Mouse (Mus musculus) ES-E14 (cell line): ENCODE data around the gene Fam189a1.

ENCODE experiments used
- CHD2 ChIP-seq: IDR thresholded peaks from 2 replicates; pipeline ENCODE4 v1.6.1; 2014; ENCODE audit warnings: mild to moderate bottlenecking, low read depth, low read length, inconsistent platforms
- HCFC1 ChIP-seq: IDR thresholded peaks from 2 replicates; pipeline ENCODE4 v1.6.1; 2012; ENCODE audit warnings: low read length, inconsistent platforms, borderline replicate concordance; ENCODE audit not compliant: insufficient read depth
- MAFK ChIP-seq: IDR thresholded peaks from 2 replicates; pipeline ENCODE4 v1.6.1; 2014; ENCODE audit warnings: mild to moderate bottlenecking, low read depth, low read length, inconsistent platforms; ENCODE audit not compliant: insufficient read depth
- ZC3H11A ChIP-seq: IDR thresholded peaks from 2 replicates; pipeline ENCODE4 v1.6.1; 2012; ENCODE audit warnings: low read depth, mild to moderate bottlenecking, inconsistent platforms, low read length, borderline replicate concordance
- ZNF384 ChIP-seq: IDR thresholded peaks from 2 replicates; pipeline ENCODE4 v1.6.1; 2012; ENCODE audit warnings: low read depth, low read length, inconsistent platforms

DNA sequence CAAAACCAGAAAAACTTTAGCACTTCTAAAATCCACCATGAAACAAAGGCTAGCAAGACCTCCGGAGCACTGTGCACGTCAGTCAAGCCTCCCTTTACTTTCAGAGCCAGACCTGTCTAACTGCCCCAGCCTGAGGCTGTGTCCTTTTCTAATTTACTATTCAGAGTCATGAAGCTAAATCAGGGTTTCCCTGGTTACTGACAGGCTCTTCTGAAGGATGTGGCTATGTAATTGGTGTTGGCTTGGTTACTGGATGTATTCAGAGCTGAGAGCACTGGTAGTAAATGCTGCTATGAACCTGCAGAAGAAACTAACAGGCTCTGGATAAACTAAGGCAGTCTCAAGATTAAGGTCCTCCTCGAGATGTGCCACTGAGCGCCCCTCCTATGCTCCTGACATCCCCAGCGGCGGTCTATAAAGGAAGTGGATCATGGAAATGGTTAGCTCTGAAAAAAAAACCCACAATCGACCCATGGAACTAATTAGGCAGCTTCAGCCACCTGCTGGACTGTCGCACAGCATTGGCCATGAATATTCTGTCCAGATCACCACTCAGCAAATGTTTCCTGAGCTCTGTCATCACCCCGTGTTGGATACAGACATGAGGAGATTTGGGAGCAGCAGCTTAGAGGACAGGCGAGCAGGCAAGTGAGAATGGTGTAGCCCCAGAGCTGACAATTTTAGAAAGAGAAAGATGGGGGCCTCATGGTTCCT lies 315.3 kb downstream of the Fam189a1 start:
- TF ChIP-seq MAFK (no peak), HCFC1 (no peak), ZC3H11A (no peak), CHD2 (no peak), ZNF384 (no peak)
